Mouse (Mus musculus) midbrain, embryonic 15.5 days (tissue): ENCODE results near the gene Slc25a5. TPM values are rescaled to one million over a fixed set of nuclear protein-coding genes. Genes with fewer than 3 reads are reported as not detected.

Experiments
- ATAC-seq: fragments of 200-750 bp; cut with Nextera tagmentation; replicated peaks from 2 replicates; pipeline ENCODE4 v1.8.0; 2017; ENCODE audit warnings: moderate TSS enrichment
- H3K27ac ChIP-seq: fragments of 300-500 bp; sonication (generic); 2 replicates; pipeline ENCODE4 v1.5.1; 2015; ENCODE audit warnings: mild to moderate bottlenecking, inconsistent platforms
- H3K27me3 ChIP-seq: fragments of 300-500 bp; sonication (generic); replicated peaks from 2 replicates; pipeline ENCODE4 v1.6.1; 2015; ENCODE audit warnings: inconsistent platforms
- H3K36me3 ChIP-seq: fragments of 300-500 bp; sonication (generic); replicated peaks from 2 replicates; pipeline ENCODE4 v1.6.1; 2015; ENCODE audit warnings: inconsistent platforms
- H3K4me1 ChIP-seq: fragments of 300-500 bp; sonication (generic); 2 replicates; pipeline ENCODE4 v1.6.1; 2015; ENCODE audit warnings: inconsistent platforms
- H3K4me2 ChIP-seq: fragments of 300-500 bp; sonication (generic); 2 replicates; pipeline ENCODE4 v1.6.1; 2015; ENCODE audit warnings: inconsistent platforms, mild to moderate bottlenecking, moderate library complexity
- H3K4me3 ChIP-seq: fragments of 300-500 bp; sonication (generic); 2 replicates; pipeline ENCODE4 v1.5.1; 2015; ENCODE audit warnings: mild to moderate bottlenecking, inconsistent platforms
- H3K9ac ChIP-seq: fragments of 300-500 bp; sonication (generic); 2 replicates; pipeline ENCODE4 v1.6.1; 2015; ENCODE audit warnings: mild to moderate bottlenecking, inconsistent platforms
- H3K9me3 ChIP-seq: fragments of 300-500 bp; sonication (generic); 2 replicates; pipeline ENCODE4 v1.6.1; 2016; ENCODE audit warnings: inconsistent platforms
- WGBS: fragments of 180-500 bp; shearing (Covaris S2); methylation state at CpG from one replicate; pipeline ENCODE4 v1.1.7; 2015; ENCODE audit warnings: mixed read lengths; 5-methylcytosine and 5-hydroxymethylcytosine counted together
- polyA plus RNA-seq: library from polyadenylated mRNA; unstranded; fragments of >200 nt; fragmentation: Nextera tagmentation; extraction: Ambion mirVana; gene quantifications from 2 replicates; pipeline ENCODE4 v1.2.1, GENCODE M21; 2015

The Slc25a5 gene
- polyA plus RNA-seq, 1 experiment from 2014 or later, result 441 TPM

DNA sequence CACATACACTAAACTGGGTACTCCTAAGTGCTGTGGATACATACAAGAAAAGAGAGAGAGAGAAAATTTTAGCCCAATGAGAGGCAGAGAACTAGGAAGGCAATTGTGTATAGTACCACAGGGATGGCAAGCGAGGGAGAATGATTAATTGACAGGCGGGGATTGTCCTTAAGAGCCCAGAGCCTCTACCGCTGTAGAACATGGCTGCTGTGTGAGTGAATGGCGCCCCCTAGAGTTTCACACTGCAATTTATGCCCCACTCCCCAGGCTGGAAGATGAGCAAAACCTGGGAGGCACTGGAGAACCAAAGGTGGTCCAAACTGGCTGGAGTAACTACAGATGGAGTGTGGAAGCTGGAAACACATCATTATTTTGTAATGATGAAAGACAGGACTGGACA lies 24.8 kb downstream of the Slc25a5 start:
- Histone ChIP-seq H3K36me3 (no peaks in the 10 kb centered on the region), H3K9me3 (no peaks in the 10 kb centered on the region), H3K4me3 (no peak overlapping the region), H3K4me2 (no peak overlapping the region), H3K9ac (no peak overlapping the region), H3K4me1 (0 out of 2 replicates have a peak, but pooled peaks cover 6% of the 10 kb centered on the region), H3K27me3 (no peaks in the 10 kb centered on the region), H3K27ac (no peak overlapping the region)
- no peak for ATAC-seq
- 17% methylated on average over 4 of the region's 4 CpGs for WGBS

DNA sequence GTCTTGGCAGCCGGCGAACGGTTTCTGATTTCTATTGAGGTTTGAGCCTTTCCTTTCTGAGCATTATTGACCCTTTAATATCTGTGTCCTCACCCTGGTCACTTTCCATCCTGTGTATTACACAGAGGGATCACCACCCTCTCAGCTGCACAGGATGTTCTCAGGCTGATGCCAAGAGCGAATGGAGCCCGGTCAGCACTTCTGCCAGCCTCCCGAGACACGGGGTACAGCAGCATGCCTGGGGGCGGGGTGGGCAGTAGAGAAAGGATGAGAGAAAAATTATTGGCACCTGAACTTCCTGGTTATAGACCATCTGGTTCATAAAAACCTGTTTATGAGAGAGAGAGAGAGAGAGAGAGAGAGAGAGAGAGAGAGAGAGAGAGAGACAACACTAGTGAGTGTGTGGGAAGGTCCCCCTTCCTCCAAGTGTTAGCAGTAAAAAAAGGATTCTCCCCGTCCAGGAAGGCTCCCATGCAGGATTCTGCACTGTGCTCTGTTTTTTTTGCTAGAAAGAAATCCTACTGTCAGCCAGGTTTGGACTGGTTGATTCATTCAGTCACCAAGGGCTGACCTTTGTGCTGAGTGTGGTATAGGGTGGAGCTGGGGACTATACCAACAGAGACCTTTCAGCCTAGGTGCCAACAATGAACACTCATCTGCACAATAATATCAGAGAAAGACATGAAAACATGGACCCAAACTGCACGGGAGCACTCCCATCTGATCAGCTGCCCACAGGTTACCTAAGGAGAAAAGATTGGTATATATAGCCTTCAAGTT lies 28.7 kb downstream of the Slc25a5 start:
- Histone ChIP-seq H3K27me3 (no peaks in the 10 kb centered on the region), H3K4me2 (no peak overlapping the region), H3K27ac (no peak overlapping the region), H3K9ac (no peak overlapping the region), H3K4me3 (no peak overlapping the region), H3K9me3 (no peaks in the 10 kb centered on the region), H3K4me1 (no peaks in the 10 kb centered on the region), H3K36me3 (no peaks in the 10 kb centered on the region)
- 84% methylated on average over 10 of the region's 10 CpGs for WGBS
- no peak for ATAC-seq

DNA sequence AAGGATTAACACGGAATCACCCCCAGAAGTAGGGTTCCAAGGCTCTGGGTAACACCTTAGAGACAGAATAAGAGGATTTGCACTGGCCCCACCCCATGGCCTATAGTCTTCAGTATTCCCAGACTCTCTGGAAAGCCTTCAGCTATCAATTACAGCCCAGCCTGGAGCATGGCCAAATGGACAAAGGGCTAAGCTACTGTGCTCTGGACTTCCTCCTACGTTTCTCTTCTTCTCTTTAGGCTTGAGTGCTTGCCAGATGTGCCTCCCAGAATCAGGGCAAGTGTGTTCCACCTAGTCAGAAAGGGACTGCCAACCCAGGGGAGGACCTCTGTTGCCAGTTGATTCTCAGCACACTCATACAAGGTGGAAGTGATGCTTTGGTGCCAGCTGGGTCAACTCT lies 29.6 kb downstream of the Slc25a5 start:
- H3K36me3 ChIP-seq, result no peaks in the 10 kb centered on the region
- no peaks in the 10 kb centered on the region for H3K9me3 ChIP-seq
- 57% methylated on average over 2 of the region's 2 CpGs for WGBS
- H3K9ac ChIP-seq, result no peak overlapping the region
- no peak for ATAC-seq
- no peak overlapping the region for H3K4me3 ChIP-seq
- no peaks in the 10 kb centered on the region for H3K27me3 ChIP-seq
- no peaks in the 10 kb centered on the region for H3K4me1 ChIP-seq
- H3K27ac ChIP-seq, result no peak overlapping the region
- H3K4me2 ChIP-seq, result no peak overlapping the region

GRCm38 (mm10) chrX:36826873-36827272 lies 31.4 kb downstream of the Slc25a5 start:
- Histone ChIP-seq H3K4me3 (no peak overlapping the region), H3K27ac (no peak overlapping the region), H3K36me3 (no peaks in the 10 kb centered on the region), H3K9ac (no peak overlapping the region), H3K4me2 (no peak overlapping the region), H3K27me3 (no peaks in the 10 kb centered on the region), H3K4me1 (no peaks in the 10 kb centered on the region), H3K9me3 (no peaks in the 10 kb centered on the region)
- WGBS, result 88% methylated on average over 4 of the region's 5 CpGs
- ATAC-seq, result no peak

GRCm38 (mm10) chrX:36830271-36830670 lies 34.8 kb downstream of the Slc25a5 start:
- Histone ChIP-seq H3K4me2 (no peak overlapping the region), H3K27me3 (no peaks in the 10 kb centered on the region), H3K36me3 (no peaks in the 10 kb centered on the region), H3K9ac (no peak overlapping the region), H3K4me3 (no peak overlapping the region), H3K27ac (no peak overlapping the region), H3K4me1 (peaks cover 3% of the 10 kb centered on the region; the same call in 1 of the 2 replicates), H3K9me3 (no peaks in the 10 kb centered on the region)
- WGBS, result 29% methylated on average over 5 of the region's 5 CpGs
- no peak for ATAC-seq

DNA sequence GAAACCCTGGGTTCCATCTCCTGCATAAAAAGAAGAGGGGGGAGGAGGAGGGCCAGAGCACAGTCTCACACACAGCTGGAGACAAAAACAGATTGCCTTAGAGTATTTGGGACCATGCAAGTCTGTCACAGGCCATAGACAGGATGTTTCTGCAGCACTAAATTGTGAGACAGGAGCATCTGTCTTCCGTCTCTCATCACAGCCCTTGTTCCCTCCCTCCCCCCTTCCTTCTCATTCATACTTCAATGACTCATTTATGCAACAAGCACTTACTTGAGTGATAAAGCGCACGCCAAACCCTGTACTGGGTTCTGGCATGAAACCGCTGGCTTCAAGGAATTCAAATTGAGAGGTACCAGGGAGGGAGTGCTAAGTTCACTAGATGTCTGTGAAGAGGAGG lies 36.2 kb downstream of the Slc25a5 start:
- H3K4me1 ChIP-seq, result peaks cover 3% of the 10 kb centered on the region; the same call in 1 of the 2 replicates
- no peak overlapping the region for H3K4me3 ChIP-seq
- no peaks in the 10 kb centered on the region for H3K36me3 ChIP-seq
- H3K9ac ChIP-seq, result no peak overlapping the region
- H3K27me3 ChIP-seq, result no peaks in the 10 kb centered on the region
- H3K4me2 ChIP-seq, result no peak overlapping the region
- no peaks in the 10 kb centered on the region for H3K9me3 ChIP-seq
- H3K27ac ChIP-seq, result no peak overlapping the region
- 85% methylated on average over 4 of the region's 4 CpGs for WGBS
- ATAC-seq, result no peak

- H3K27ac ChIP-seq, result peak overlapping the region; percentile 66
- peaks cover 3% of the 10 kb centered on the region; the same call in 1 of the 2 replicates for H3K4me1 ChIP-seq
- peak; percentile 81 for ATAC-seq
- peak overlapping the region; percentile 30 for H3K4me3 ChIP-seq
- WGBS, result 29% methylated on average over 19 of the region's 19 CpGs
- no peaks in the 10 kb centered on the region for H3K9me3 ChIP-seq
- H3K36me3 ChIP-seq, result no peaks in the 10 kb centered on the region
- peak overlapping the region; percentile 30; the same call in 1 of the 2 replicates for H3K9ac ChIP-seq
- no peaks in the 10 kb centered on the region for H3K27me3 ChIP-seq
- peak overlapping the region; percentile 47 for H3K4me2 ChIP-seq
These were observed 38.1 kb downstream of the Slc25a5 start for GRCm38 (mm10) chrX:36833397-36834084.

DNA sequence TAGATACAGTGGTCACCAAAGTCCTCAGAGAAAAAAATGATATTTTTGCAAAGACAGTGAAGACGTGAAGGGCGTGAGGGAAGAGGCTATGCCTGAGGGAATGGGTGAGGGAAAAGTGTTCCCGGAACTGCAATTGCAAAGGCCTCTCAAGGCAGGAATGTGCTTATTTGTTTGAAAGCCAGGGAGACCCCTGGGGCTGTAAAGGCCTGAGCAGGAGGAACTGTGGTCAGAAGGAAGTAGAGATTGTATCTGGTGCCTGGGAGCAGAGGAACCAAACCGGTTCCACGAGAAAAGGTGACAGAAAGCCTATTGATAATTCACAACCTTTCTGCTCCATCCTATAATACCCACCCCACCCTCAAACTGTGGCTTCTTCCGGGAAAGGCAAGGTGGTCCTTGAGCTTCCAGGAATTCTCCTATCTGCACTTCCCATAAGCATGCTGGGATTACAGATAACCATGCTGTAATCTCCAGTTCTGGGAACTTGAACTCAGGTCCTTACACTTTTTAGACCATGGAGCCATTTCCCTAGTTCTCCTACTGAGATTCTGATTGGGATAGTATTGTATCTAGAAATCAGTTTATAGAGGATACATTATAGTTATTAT lies 41.7 kb downstream of the Slc25a5 start:
- no peak overlapping the region for H3K4me3 ChIP-seq
- no peaks in the 10 kb centered on the region for H3K27me3 ChIP-seq
- H3K27ac ChIP-seq, result no peak overlapping the region
- WGBS, result 76% methylated on average over 6 of the region's 6 CpGs
- no peaks in the 10 kb centered on the region for H3K9me3 ChIP-seq
- H3K36me3 ChIP-seq, result no peaks in the 10 kb centered on the region
- H3K4me1 ChIP-seq, result peaks cover 3% of the 10 kb centered on the region; the same call in 1 of the 2 replicates
- ATAC-seq, result no peak
- H3K9ac ChIP-seq, result no peak overlapping the region
- no peak overlapping the region for H3K4me2 ChIP-seq

DNA sequence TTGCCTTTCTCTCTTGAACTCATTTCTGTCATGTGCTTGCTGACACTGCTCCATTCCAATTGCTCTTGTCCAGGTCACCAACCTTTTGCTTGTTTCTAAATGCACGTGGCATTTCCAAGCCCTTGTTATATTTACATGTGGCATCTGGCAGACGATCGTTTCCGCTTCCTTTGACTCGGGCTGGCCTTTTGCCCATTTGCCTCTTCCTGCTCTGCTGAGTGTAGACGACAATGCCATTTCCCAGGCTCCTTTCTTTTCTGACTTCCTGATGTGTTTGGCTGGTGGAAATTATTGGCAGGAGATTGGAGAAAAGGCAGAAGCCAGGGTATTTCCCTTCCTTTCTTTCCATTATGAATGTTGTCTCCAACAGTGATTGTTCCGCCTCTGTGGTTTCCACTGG lies 43.9 kb downstream of the Slc25a5 start:
- Histone ChIP-seq H3K36me3 (no peaks in the 10 kb centered on the region), H3K4me1 (peaks cover 1% of the 10 kb centered on the region; the same call in 1 of the 2 replicates), H3K9ac (no peak overlapping the region), H3K4me2 (no peak overlapping the region), H3K4me3 (no peak overlapping the region), H3K27me3 (no peaks in the 10 kb centered on the region), H3K9me3 (no peaks in the 10 kb centered on the region), H3K27ac (no peak overlapping the region)
- WGBS, result 82% methylated on average over 7 of the region's 7 CpGs
- ATAC-seq, result no peak

- 90% methylated on average over 6 of the region's 6 CpGs for WGBS
- H3K27me3 ChIP-seq, result no peaks in the 10 kb centered on the region
- H3K36me3 ChIP-seq, result no peaks in the 10 kb centered on the region
- no peak overlapping the region for H3K4me3 ChIP-seq
- no peak overlapping the region for H3K4me2 ChIP-seq
- H3K27ac ChIP-seq, result no peak overlapping the region
- no peaks in the 10 kb centered on the region for H3K4me1 ChIP-seq
- H3K9ac ChIP-seq, result no peak overlapping the region
- no peaks in the 10 kb centered on the region for H3K9me3 ChIP-seq
- no peak for ATAC-seq
These were observed 46.2 kb downstream of the Slc25a5 start for GRCm38 (mm10) chrX:36841698-36842097.

DNA sequence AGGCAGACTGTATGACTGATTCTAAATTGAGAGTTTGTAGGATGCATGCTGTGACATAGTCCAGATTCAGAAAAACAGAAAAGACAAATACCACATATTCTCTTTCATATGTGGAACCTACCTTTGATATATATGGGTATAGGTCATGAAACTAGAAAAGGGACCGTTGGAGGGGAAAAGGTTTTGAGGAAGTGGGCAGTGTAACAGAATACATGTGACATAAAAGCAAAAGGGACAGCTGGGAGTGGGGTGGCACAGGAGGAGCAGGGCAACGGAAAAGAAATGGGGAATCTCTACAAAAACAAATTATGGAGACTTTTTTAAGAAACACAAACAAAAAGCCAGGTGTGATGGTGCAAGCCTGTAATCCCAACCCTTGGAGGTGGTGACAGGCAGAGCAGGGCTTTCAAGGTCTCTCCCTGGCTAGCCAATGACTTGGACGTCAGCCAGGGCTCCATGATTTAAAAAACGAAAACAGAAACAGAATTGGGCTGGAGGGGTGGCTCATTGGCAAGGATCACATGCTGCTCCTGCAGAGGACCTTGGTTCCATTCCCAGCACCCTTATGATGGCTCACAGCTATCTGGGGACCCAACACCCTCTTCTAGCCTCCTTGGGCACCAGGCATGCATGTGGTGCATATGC lies 48.0 kb downstream of the Slc25a5 start:
- H3K36me3 ChIP-seq, result no peaks in the 10 kb centered on the region
- no peaks in the 10 kb centered on the region for H3K9me3 ChIP-seq
- H3K27ac ChIP-seq, result no peak overlapping the region
- ATAC-seq, result no peak
- H3K4me1 ChIP-seq, result no peaks in the 10 kb centered on the region
- 85% methylated on average over 4 of the region's 4 CpGs for WGBS
- H3K4me3 ChIP-seq, result no peak overlapping the region
- H3K9ac ChIP-seq, result no peak overlapping the region
- H3K27me3 ChIP-seq, result no peaks in the 10 kb centered on the region
- H3K4me2 ChIP-seq, result no peak overlapping the region

- Histone ChIP-seq H3K4me3 (no peak overlapping the region), H3K9ac (no peak overlapping the region), H3K27ac (no peak overlapping the region), H3K36me3 (no peaks in the 10 kb centered on the region), H3K4me1 (no peaks in the 10 kb centered on the region), H3K27me3 (no peaks in the 10 kb centered on the region), H3K4me2 (no peak overlapping the region), H3K9me3 (no peaks in the 10 kb centered on the region)
- ATAC-seq, result no peak
- WGBS, result 79% methylated on average over 1 of the region's 1 CpGs
These were observed 51.7 kb downstream of the Slc25a5 start for GRCm38 (mm10) chrX:36847152-36847551.
